Mouse (Mus musculus) olfactory bulb, adult 2 months (tissue): ENCODE results near the gene Psmg3.

Experiments used
- CTCF ChIP-seq: fragments of 200-500 bp; IDR thresholded peaks from 2 replicates; pipeline ENCODE4 v1.5.1; 2012; ENCODE audit warnings: low read depth, mild to moderate bottlenecking, low read length, moderate library complexity; ENCODE audit not compliant: insufficient read depth
- POLR2A ChIP-seq: fragments of 200-500 bp; IDR thresholded peaks from 2 replicates; pipeline ENCODE4 v1.6.1; 2012; ENCODE audit warnings: mild to moderate bottlenecking, low read depth, low read length, moderate library complexity; ENCODE audit not compliant: insufficient read depth

- TF ChIP-seq CTCF (no peak), POLR2A (peak; percentile 65)
Observed at GRCm38 (mm10) chr5:139826357-139827055, at the start of gene Psmg3, which contains the start of gene Gm26938.
